Mouse (Mus musculus): ENCODE results near the gene Gm5941. TPM values are rescaled to one million over a fixed set of nuclear protein-coding genes. Genes with fewer than 3 reads are reported as not detected.
"Not testable (repeated sequence)": the region's sequence is repeated elsewhere in the genome, so short reads cannot be mapped to it uniquely, and the experiment has no call there.

Gene Gm5941
- not detected in 2 replicates for polyA plus RNA-seq (2016; fragmentation: Nextera tagmentation; extraction: Ambion mirVana)

GRCm38 (mm10) chrX:92489649-92490048 is at the start of gene Gm5941:
TSS of gene Gm5941 (plus strand) at chrX:92489949.
- H3K4me3 ChIP-seq; H3K4me1 ChIP-seq (replicated peaks); H3K27me3 ChIP-seq (ENCODE audit: insufficient read depth, poor library complexity, severe bottlenecking); DNase-seq (ENCODE audit: low spot score); H3K27ac ChIP-seq; H3K36me3 ChIP-seq; H3K9me3 ChIP-seq: not testable (repeated sequence)
- WGBS = 85% methylated on average over 4 of the region's 4 CpGs

GRCm38 (mm10) chrX:92460496-92460895 is 29.3 kb upstream of the Gm5941 start:
- Histone ChIP-seq H3K9me3 (no peaks in the 10 kb centered on the region), H3K27me3 (ENCODE audit: insufficient read depth, poor library complexity, severe bottlenecking) (no peaks in the 10 kb centered on the region), H3K4me3 (no peak overlapping the region), H3K4me1 (replicated peaks) (no peaks in the 10 kb centered on the region), H3K36me3 (no peaks in the 10 kb centered on the region), H3K27ac (no peak overlapping the region)
- 30% methylated on average over 3 of the region's 3 CpGs for WGBS
- no peak for DNase-seq (ENCODE audit: low spot score)

- no peaks in the 10 kb centered on the region for H3K9me3 ChIP-seq
- no peak overlapping the region for H3K4me3 ChIP-seq
- 73% methylated on average over 4 of the region's 4 CpGs for WGBS
- no peak for DNase-seq (ENCODE audit: low spot score)
- no peaks in the 10 kb centered on the region for H3K36me3 ChIP-seq
- no peak overlapping the region for H3K27ac ChIP-seq
- no peaks in the 10 kb centered on the region for H3K4me1 ChIP-seq (replicated peaks)
- no peaks in the 10 kb centered on the region for H3K27me3 ChIP-seq (ENCODE audit: insufficient read depth, poor library complexity, severe bottlenecking)
Observed at GRCm38 (mm10) chrX:92464773-92465172, 25.0 kb upstream of the Gm5941 start.

- WGBS = 50% methylated on average over 1 of the region's 1 CpGs
- no peaks in the 10 kb centered on the region for H3K27me3 ChIP-seq (ENCODE audit: insufficient read depth, poor library complexity, severe bottlenecking)
- H3K4me1 ChIP-seq (replicated peaks) = no peaks in the 10 kb centered on the region
- H3K27ac ChIP-seq = no peak overlapping the region
- DNase-seq (ENCODE audit: low spot score) = no peak
- no peaks in the 10 kb centered on the region for H3K36me3 ChIP-seq
- H3K4me3 ChIP-seq = no peak overlapping the region
- H3K9me3 ChIP-seq = no peaks in the 10 kb centered on the region
Observed at GRCm38 (mm10) chrX:92498254-92498653, 8.5 kb downstream of the Gm5941 start.

GRCm38 (mm10) chrX:92527826-92528225 is 38.1 kb downstream of the Gm5941 start:
- DNase-seq (ENCODE audit: low spot score) = no peak
- H3K27me3 ChIP-seq (ENCODE audit: insufficient read depth, poor library complexity, severe bottlenecking) = no peaks in the 10 kb centered on the region
- 71% methylated on average over 1 of the region's 1 CpGs for WGBS

More at GRCm38 (mm10) chrX:92527826-92528225, 38.1 kb downstream of the Gm5941 start:
- Histone ChIP-seq H3K4me1 (replicated peaks) (no peaks in the 10 kb centered on the region), H3K4me3 (no peak overlapping the region), H3K27ac (no peak overlapping the region), H3K36me3 (no peaks in the 10 kb centered on the region), H3K9me3 (no peaks in the 10 kb centered on the region)

Other genes with a start within 250 kb of the Gm5941 start
- not detected in 2 replicates for gene Mageb18, start 109.6 kb downstream of the Gm5941 start, polyA plus RNA-seq (2016; fragmentation: Nextera tagmentation; extraction: Ambion mirVana)

Data from hindbrain, embryonic 10.5 days (tissue).